Mouse (Mus musculus): ENCODE results near the gene Olfr952. TPM values are rescaled to one million over a fixed set of nuclear protein-coding genes. Genes with fewer than 3 reads are reported as not detected.

Olfr952 gene
- polyA plus RNA-seq (2017; shearing (Covaris generic)), result not detected

DNA sequence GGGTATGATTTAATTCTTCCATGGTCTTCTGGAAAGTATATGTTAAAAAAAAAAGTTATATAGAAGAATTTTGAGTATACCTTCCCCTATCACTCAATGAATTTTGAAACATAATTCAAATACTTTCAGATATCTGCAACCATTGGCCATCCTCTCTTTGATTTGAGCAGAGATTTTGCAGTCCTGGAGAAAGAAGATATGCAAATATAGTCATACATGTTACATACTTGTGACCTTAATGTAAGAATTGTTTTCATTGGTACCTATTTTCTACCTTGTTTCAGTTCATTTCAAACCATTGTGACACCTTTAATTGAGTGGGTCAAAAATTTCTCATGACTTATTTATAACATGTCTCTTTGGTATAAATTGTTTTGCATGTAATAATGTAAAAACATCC lies at the start of gene Olfr952:
Olfr952 (minus strand) TSS at position 101 of the 400 bp plus-strand sequence.

DNA sequence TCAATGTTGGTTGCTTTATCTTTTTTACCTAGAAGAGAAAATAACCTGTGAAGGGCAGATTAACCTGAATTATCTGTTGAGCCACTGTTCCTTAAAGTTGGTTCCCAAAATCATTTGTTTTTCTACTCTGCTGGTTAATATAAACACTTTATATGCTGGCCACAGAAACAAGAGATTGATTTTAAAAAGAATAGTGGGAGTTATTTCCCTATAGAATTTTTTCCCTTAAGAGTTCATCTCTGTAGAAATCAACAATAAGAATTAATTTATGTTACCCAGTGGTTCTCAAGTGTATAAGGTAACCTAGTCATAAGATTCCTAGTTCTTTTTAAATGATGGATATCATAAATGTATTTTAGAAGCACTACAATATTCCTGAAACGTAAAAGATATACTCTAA lies 44.9 kb upstream of the Olfr952 start, which contains the start of gene Olfr955:
Olfr955 (minus strand) TSS at position 101 of the 400 bp plus-strand sequence.

DNA sequence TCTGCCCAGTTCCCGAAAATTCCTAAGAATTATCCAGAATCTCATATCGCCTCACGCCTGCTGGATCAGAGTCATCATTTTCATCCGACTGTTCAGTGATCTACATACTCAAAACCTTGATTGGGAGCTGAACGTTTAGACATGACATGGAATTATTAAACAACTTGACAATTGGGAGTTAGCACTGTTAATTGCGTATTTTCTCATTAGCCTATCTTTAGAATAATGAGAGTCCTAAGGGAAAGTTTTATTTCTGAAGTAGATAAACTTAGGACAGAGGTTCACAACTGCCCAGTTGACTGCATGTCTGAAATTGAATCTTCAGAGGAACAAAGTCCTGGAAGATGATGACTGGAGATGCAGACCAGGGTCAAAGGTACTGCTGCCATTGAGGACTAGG lies 29.5 kb upstream of the Olfr952 start, which contains the start of gene Olfr954:
Olfr954 (plus strand) TSS at position 301 of the 400 bp plus-strand sequence.

DNA sequence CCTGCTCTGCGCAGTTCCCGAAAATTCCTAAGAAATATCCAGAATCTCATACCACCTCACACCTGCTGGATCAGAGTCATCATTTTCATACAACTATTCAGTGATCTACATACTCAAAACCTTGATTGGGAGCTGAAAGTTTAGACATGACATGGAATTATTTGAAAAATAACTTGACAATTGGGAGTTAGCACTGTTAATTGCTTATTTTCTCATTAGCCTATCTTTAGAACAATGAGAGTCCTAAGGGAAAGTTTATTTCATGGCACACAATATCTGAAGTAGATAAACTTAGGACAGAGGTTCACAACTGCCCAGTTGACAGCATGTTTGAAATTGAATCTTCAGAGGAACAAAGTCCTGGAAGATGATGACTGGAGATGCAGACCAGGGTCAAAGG lies 39.8 kb downstream of the Olfr952 start, which contains the start of gene Olfr951:
Olfr951 (plus strand) TSS at position 301 of the 400 bp plus-strand sequence.

Other genes starting within 250 kb of the Olfr952 start
- not detected for gene Olfr944, start 225.2 kb downstream of the Olfr952 start, polyA plus RNA-seq (2017; shearing (Covaris generic))
- not detected for gene Olfr1537, start 177.2 kb downstream of the Olfr952 start, polyA plus RNA-seq (2017; shearing (Covaris generic))
- not detected for gene Olfr945, start 150.3 kb downstream of the Olfr952 start, polyA plus RNA-seq (2017; shearing (Covaris generic))
- not detected for gene Olfr948, start 101.1 kb downstream of the Olfr952 start, polyA plus RNA-seq (2017; shearing (Covaris generic))
- gene Olfr951, start 39.7 kb downstream of the Olfr952 start, polyA plus RNA-seq (2017; shearing (Covaris generic)), result not detected
- not detected for gene Olfr954, start 29.6 kb upstream of the Olfr952 start, polyA plus RNA-seq (2017; shearing (Covaris generic))
- gene Olfr955, start 44.8 kb upstream of the Olfr952 start, polyA plus RNA-seq (2017; shearing (Covaris generic)), result not detected
- gene Olfr44, start 66.8 kb upstream of the Olfr952 start, polyA plus RNA-seq (2017; shearing (Covaris generic)), result not detected
- not detected for gene Olfr957, start 88.7 kb upstream of the Olfr952 start, polyA plus RNA-seq (2017; shearing (Covaris generic))
- gene Olfr958, start 126.9 kb upstream of the Olfr952 start, polyA plus RNA-seq (2017; shearing (Covaris generic)), result not detected
- gene Olfr959, start 148.4 kb upstream of the Olfr952 start, polyA plus RNA-seq (2017; shearing (Covaris generic)), result not detected
- gene AW551984, start 177.3 kb upstream of the Olfr952 start, polyA plus RNA-seq (2017; shearing (Covaris generic)), result not detected
- gene Olfr148, start 183.5 kb upstream of the Olfr952 start, polyA plus RNA-seq (2017; shearing (Covaris generic)), result not detected
- not detected for gene Olfr960, start 194.2 kb upstream of the Olfr952 start, polyA plus RNA-seq (2017; shearing (Covaris generic))
- gene Olfr961, start 217.9 kb upstream of the Olfr952 start, polyA plus RNA-seq (2017; shearing (Covaris generic)), result 0.20 TPM
- not detected for gene Olfr963, start 240.1 kb upstream of the Olfr952 start, polyA plus RNA-seq (2017; shearing (Covaris generic))